Mouse (Mus musculus) forebrain, embryonic 15.5 days (tissue): ENCODE data around the gene Itfg2. TPM values are rescaled to one million over a fixed set of nuclear protein-coding genes. Genes with fewer than 3 reads are reported as not detected.

Experiments used
- ATAC-seq: fragments of 200-750 bp; cut with Nextera tagmentation; replicated peaks from 2 replicates; pipeline ENCODE4 v1.8.0; 2017; ENCODE audit warnings: mild to moderate bottlenecking, moderate TSS enrichment, moderate library complexity
- H3K27ac ChIP-seq: fragments of 300-500 bp; sonication (generic); replicated peaks from 2 replicates; pipeline ENCODE4 v1.5.1; 2015; ENCODE audit warnings: mild to moderate bottlenecking, inconsistent platforms
- H3K27me3 ChIP-seq: fragments of 300-500 bp; sonication (generic); 2 replicates; pipeline ENCODE4 v1.6.1; 2015; ENCODE audit warnings: inconsistent platforms
- H3K36me3 ChIP-seq: fragments of 300-500 bp; sonication (generic); 2 replicates; pipeline ENCODE4 v1.6.1; 2015; ENCODE audit warnings: mild to moderate bottlenecking, inconsistent platforms
- H3K4me1 ChIP-seq: fragments of 300-500 bp; sonication (generic); 2 replicates; pipeline ENCODE4 v1.6.1; 2015; ENCODE audit warnings: inconsistent platforms
- H3K4me2 ChIP-seq: fragments of 300-500 bp; sonication (generic); replicated peaks from 2 replicates; pipeline ENCODE4 v1.6.1; 2015; ENCODE audit warnings: mild to moderate bottlenecking, inconsistent platforms
- H3K4me3 ChIP-seq: fragments of 300-500 bp; sonication (generic); 2 replicates; pipeline ENCODE4 v1.5.1; 2015; ENCODE audit warnings: mild to moderate bottlenecking, inconsistent platforms
- H3K9ac ChIP-seq: fragments of 300-500 bp; sonication (generic); replicated peaks from 2 replicates; pipeline ENCODE4 v1.6.1; 2015; ENCODE audit warnings: mild to moderate bottlenecking, inconsistent platforms
- H3K9me3 ChIP-seq: fragments of 300-500 bp; sonication (generic); 2 replicates; pipeline ENCODE4 v1.6.1; 2016; ENCODE audit warnings: inconsistent platforms
- WGBS: fragments of 180-500 bp; shearing (Covaris S2); methylation state at CpG from one replicate; pipeline ENCODE4 v1.1.7; 2015; ENCODE audit warnings: mixed read lengths; 5-methylcytosine and 5-hydroxymethylcytosine counted together
- polyA plus RNA-seq: library from polyadenylated mRNA; unstranded; fragments of >200 nt; fragmentation: Nextera tagmentation; extraction: Ambion mirVana; gene quantifications from 2 replicates; pipeline ENCODE4 v1.2.1, GENCODE M21; 2015

The Itfg2 gene
- polyA plus RNA-seq, 1 experiment from 2014 or later: 40.5 TPM

- Histone ChIP-seq H3K36me3 (peaks cover 78% of the 10 kb centered on the region), H3K4me2 (no peak overlapping the region), H3K9ac (no peak overlapping the region), H3K27ac (no peak overlapping the region), H3K4me3 (no peak overlapping the region), H3K27me3 (no peaks in the 10 kb centered on the region), H3K9me3 (no peaks in the 10 kb centered on the region), H3K4me1 (peaks cover 12% of the 10 kb centered on the region)
- no peak for ATAC-seq
- WGBS: 67% methylated on average over 13 of the region's 13 CpGs
These were observed 7.7 kb upstream of the Itfg2 start for GRCm38 (mm10) chr6:128432356-128432915.

- Histone ChIP-seq H3K36me3 (peaks cover 67% of the 10 kb centered on the region), H3K9me3 (no peaks in the 10 kb centered on the region), H3K4me1 (peaks cover 4% of the 10 kb centered on the region), H3K27me3 (no peaks in the 10 kb centered on the region), H3K4me2 (no peak overlapping the region), H3K9ac (no peak overlapping the region), H3K27ac (no peak overlapping the region), H3K4me3 (no peak overlapping the region)
- ATAC-seq: no peak
- 96% methylated on average over 6 of the region's 6 CpGs for WGBS
These were observed 5.1 kb upstream of the Itfg2 start for GRCm38 (mm10) chr6:128429826-128430225.

GRCm38 (mm10) chr6:128429300-128429699, 4.6 kb upstream of the Itfg2 start:
- H3K4me3 ChIP-seq: no peak overlapping the region
- no peak overlapping the region for H3K4me2 ChIP-seq
- H3K9ac ChIP-seq: no peak overlapping the region
- H3K27ac ChIP-seq: no peak overlapping the region
- peaks cover 4% of the 10 kb centered on the region for H3K4me1 ChIP-seq
- 100% methylated on average over 2 of the region's 2 CpGs for WGBS
- no peaks in the 10 kb centered on the region for H3K27me3 ChIP-seq
- H3K9me3 ChIP-seq: no peaks in the 10 kb centered on the region
- peaks cover 61% of the 10 kb centered on the region for H3K36me3 ChIP-seq
- no peak for ATAC-seq

GRCm38 (mm10) chr6:128427571-128427970, 2.8 kb upstream of the Itfg2 start:
- H3K4me1 ChIP-seq: peaks cover 7% of the 10 kb centered on the region
- ATAC-seq: no peak
- whole genome bisulfite sequencing: 92% methylated on average over 5 of the region's 5 CpGs
- no peaks in the 10 kb centered on the region for H3K9me3 ChIP-seq
- peaks cover 44% of the 10 kb centered on the region for H3K36me3 ChIP-seq
- no peak overlapping the region for H3K9ac ChIP-seq
- H3K4me3 ChIP-seq: no peak overlapping the region
- H3K4me2 ChIP-seq: no peak overlapping the region
- H3K27me3 ChIP-seq: no peaks in the 10 kb centered on the region
- no peak overlapping the region for H3K27ac ChIP-seq

- Histone ChIP-seq H3K4me2 (peak overlapping the region; percentile 67), H3K36me3 (peaks cover 21% of the 10 kb centered on the region), H3K27me3 (no peaks in the 10 kb centered on the region), H3K4me3 (peak overlapping the region; percentile 63), H3K9me3 (no peaks in the 10 kb centered on the region), H3K4me1 (peaks cover 7% of the 10 kb centered on the region), H3K27ac (peak overlapping the region; percentile 96), H3K9ac (peak overlapping the region; percentile 72)
- WGBS: 19% methylated on average over 9 of the region's 9 CpGs
- ATAC-seq: peak; percentile 2; the same call in 1 of the 2 replicates
These were observed 315 bp upstream of the Itfg2 start for GRCm38 (mm10) chr6:128425046-128425445.

GRCm38 (mm10) chr6:128423496-128424268, 1.0 kb downstream of the Itfg2 start:
- Histone ChIP-seq H3K36me3 (peaks cover 8% of the 10 kb centered on the region), H3K27ac (peak overlapping the region; percentile 96), H3K4me1 (peaks cover 7% of the 10 kb centered on the region), H3K9me3 (no peaks in the 10 kb centered on the region), H3K4me2 (peak overlapping the region; percentile 67), H3K27me3 (no peaks in the 10 kb centered on the region), H3K9ac (peak overlapping the region; percentile 72), H3K4me3 (peak overlapping the region; percentile 63)
- WGBS: 49% methylated on average over 16 of the region's 16 CpGs
- peak; percentile 44 for ATAC-seq

GRCm38 (mm10) chr6:128421480-128421879, 3.3 kb downstream of the Itfg2 start:
- H3K27me3 ChIP-seq: no peaks in the 10 kb centered on the region
- no peaks in the 10 kb centered on the region for H3K9me3 ChIP-seq
- H3K4me3 ChIP-seq: no peak overlapping the region
- no peak for ATAC-seq
- no peaks in the 10 kb centered on the region for H3K36me3 ChIP-seq
- no peak overlapping the region for H3K27ac ChIP-seq
- H3K4me2 ChIP-seq: no peak overlapping the region
- H3K4me1 ChIP-seq: peaks cover 7% of the 10 kb centered on the region
- 93% methylated on average over 3 of the region's 3 CpGs for whole genome bisulfite sequencing
- H3K9ac ChIP-seq: no peak overlapping the region

GRCm38 (mm10) chr6:128421036-128421435, 3.7 kb downstream of the Itfg2 start:
- Histone ChIP-seq H3K4me3 (no peak overlapping the region), H3K9me3 (no peaks in the 10 kb centered on the region), H3K9ac (no peak overlapping the region), H3K27me3 (no peaks in the 10 kb centered on the region), H3K4me2 (no peak overlapping the region), H3K27ac (no peak overlapping the region), H3K4me1 (peaks cover 7% of the 10 kb centered on the region), H3K36me3 (no peaks in the 10 kb centered on the region)
- WGBS: 94% methylated on average over 2 of the region's 2 CpGs
- no peak for ATAC-seq

- Histone ChIP-seq H3K36me3 (peaks cover 2% of the 10 kb centered on the region; the same call in 1 of the 2 replicates), H3K27me3 (no peaks in the 10 kb centered on the region), H3K9ac (no peak overlapping the region), H3K4me3 (no peak overlapping the region), H3K27ac (no peak overlapping the region), H3K4me2 (no peak overlapping the region), H3K4me1 (no peaks in the 10 kb centered on the region; the same call in 1 of the 2 replicates), H3K9me3 (no peaks in the 10 kb centered on the region)
- ATAC-seq: no peak
- 90% methylated on average over 1 of the region's 1 CpGs for WGBS
These were observed 6.7 kb downstream of the Itfg2 start for GRCm38 (mm10) chr6:128418076-128418475.

- 88% methylated on average over 5 of the region's 5 CpGs for WGBS
- ATAC-seq: no peak
These were observed 8.6 kb downstream of the Itfg2 start for GRCm38 (mm10) chr6:128416169-128416568.

GRCm38 (mm10) chr6:128411115-128411514, 13.6 kb downstream of the Itfg2 start:
- Histone ChIP-seq H3K4me2 (no peak overlapping the region), H3K36me3 (peaks cover 51% of the 10 kb centered on the region), H3K4me3 (no peak overlapping the region), H3K27me3 (no peaks in the 10 kb centered on the region), H3K9me3 (no peaks in the 10 kb centered on the region), H3K9ac (no peak overlapping the region), H3K27ac (no peak overlapping the region), H3K4me1 (no peaks in the 10 kb centered on the region)
- peak; percentile 44; the same call in 1 of the 2 replicates for ATAC-seq
- WGBS: 14% methylated on average over 3 of the region's 3 CpGs

More at GRCm38 (mm10) chr6:128416169-128416568, 8.6 kb downstream of the Itfg2 start:
- Histone ChIP-seq H3K27ac (no peak overlapping the region), H3K4me2 (no peak overlapping the region), H3K36me3 (peaks cover 16% of the 10 kb centered on the region; the same call in 1 of the 2 replicates), H3K27me3 (no peaks in the 10 kb centered on the region), H3K4me3 (no peak overlapping the region), H3K4me1 (no peaks in the 10 kb centered on the region), H3K9ac (no peak overlapping the region), H3K9me3 (no peaks in the 10 kb centered on the region)

GRCm38 (mm10) chr6:128410305-128410704, 14.4 kb downstream of the Itfg2 start:
- Histone ChIP-seq H3K9me3 (no peaks in the 10 kb centered on the region), H3K27ac (no peak overlapping the region), H3K4me1 (no peaks in the 10 kb centered on the region), H3K4me2 (no peak overlapping the region), H3K27me3 (no peaks in the 10 kb centered on the region), H3K9ac (no peak overlapping the region), H3K36me3 (peaks cover 54% of the 10 kb centered on the region), H3K4me3 (no peak overlapping the region)
- no peak for ATAC-seq
- 94% methylated on average over 13 of the region's 13 CpGs for WGBS
